Mouse (Mus musculus): Measurements from ENCODE around the gene 1700001C19Rik. TPM values are rescaled to one million over a fixed set of nuclear protein-coding genes. Genes with fewer than 3 reads are reported as not detected.

1700001C19Rik gene
- polyA plus RNA-seq, 1 experiment from 2014 or later, result 0.39 TPM

GRCm38 (mm10) chr17:47444113-47444512, 6.9 kb upstream of the 1700001C19Rik start:
- Histone ChIP-seq H3K9ac (ENCODE audit: low read depth, low read length) (no peak overlapping the region), H3K4me1 (ENCODE audit: control insufficient read depth, insufficient read depth, low read length) (peaks cover 22% of the 10 kb centered on the region), H3K4me2 (replicated peaks; ENCODE audit: low read depth, low read length) (no peak overlapping the region), H3K27ac (ENCODE audit: low read depth, low read length) (no peak overlapping the region), H3K27me3 (ENCODE audit: control insufficient read depth, insufficient read depth, low read length) (no peaks in the 10 kb centered on the region; the same call in 1 of the 2 replicates), H3K4me3 (ENCODE audit: low read length) (no peak overlapping the region), H3K36me3 (ENCODE audit: control insufficient read depth, insufficient read depth, low read length) (no peaks in the 10 kb centered on the region), H3K9me3 (ENCODE audit: control insufficient read depth, low read length) (no peaks in the 10 kb centered on the region)
- ATAC-seq (ENCODE audit: low FRiP score, low TSS enrichment), result no peak
- 70% methylated on average over 6 of the region's 6 CpGs for WGBS

- Histone ChIP-seq H3K4me3 (ENCODE audit: low read length) (no peak overlapping the region), H3K27me3 (ENCODE audit: control insufficient read depth, insufficient read depth, low read length) (peaks cover 8% of the 10 kb centered on the region; the same call in 1 of the 2 replicates), H3K27ac (ENCODE audit: low read depth, low read length) (no peak overlapping the region), H3K9me3 (ENCODE audit: control insufficient read depth, low read length) (no peaks in the 10 kb centered on the region), H3K4me2 (replicated peaks; ENCODE audit: low read depth, low read length) (no peak overlapping the region), H3K9ac (ENCODE audit: low read depth, low read length) (no peak overlapping the region), H3K4me1 (ENCODE audit: control insufficient read depth, insufficient read depth, low read length) (peaks cover 9% of the 10 kb centered on the region), H3K36me3 (ENCODE audit: control insufficient read depth, insufficient read depth, low read length) (no peaks in the 10 kb centered on the region)
- ATAC-seq (ENCODE audit: low FRiP score, low TSS enrichment), result no peak
- 69% methylated on average over 3 of the region's 3 CpGs for WGBS
Observed at GRCm38 (mm10) chr17:47442271-47442670, 5.1 kb upstream of the 1700001C19Rik start.

GRCm38 (mm10) chr17:47441296-47442051, 4.3 kb upstream of the 1700001C19Rik start:
- H3K27ac ChIP-seq (ENCODE audit: low read depth, low read length), result no peak overlapping the region
- WGBS, result 72% methylated on average over 19 of the region's 19 CpGs
- H3K27me3 ChIP-seq (ENCODE audit: control insufficient read depth, insufficient read depth, low read length), result peaks cover 13% of the 10 kb centered on the region
- H3K9me3 ChIP-seq (ENCODE audit: control insufficient read depth, low read length), result no peaks in the 10 kb centered on the region
- no peak overlapping the region for H3K9ac ChIP-seq (ENCODE audit: low read depth, low read length)
- H3K4me2 ChIP-seq (replicated peaks; ENCODE audit: low read depth, low read length), result no peak overlapping the region
- peaks cover 10% of the 10 kb centered on the region for H3K4me1 ChIP-seq (ENCODE audit: control insufficient read depth, insufficient read depth, low read length)
- no peak overlapping the region for H3K4me3 ChIP-seq (ENCODE audit: low read length)
- no peaks in the 10 kb centered on the region for H3K36me3 ChIP-seq (ENCODE audit: control insufficient read depth, insufficient read depth, low read length)
- no peak for ATAC-seq (ENCODE audit: low FRiP score, low TSS enrichment)

GRCm38 (mm10) chr17:47440359-47440890, 3.2 kb upstream of the 1700001C19Rik start:
- H3K4me3 ChIP-seq (ENCODE audit: low read length), result no peak overlapping the region
- peak overlapping the region; percentile 30; the same call in 1 of the 2 replicates for H3K27ac ChIP-seq (ENCODE audit: low read depth, low read length)
- H3K9me3 ChIP-seq (ENCODE audit: control insufficient read depth, low read length), result no peaks in the 10 kb centered on the region
- no peaks in the 10 kb centered on the region for H3K36me3 ChIP-seq (ENCODE audit: control insufficient read depth, insufficient read depth, low read length)
- H3K9ac ChIP-seq (ENCODE audit: low read depth, low read length), result no peak overlapping the region
- H3K4me2 ChIP-seq (replicated peaks; ENCODE audit: low read depth, low read length), result no peak overlapping the region
- H3K4me1 ChIP-seq (ENCODE audit: control insufficient read depth, insufficient read depth, low read length), result peaks cover 13% of the 10 kb centered on the region
- ATAC-seq (ENCODE audit: low FRiP score, low TSS enrichment), result peak; percentile 32; the same call in 1 of the 2 replicates
- H3K27me3 ChIP-seq (ENCODE audit: control insufficient read depth, insufficient read depth, low read length), result peaks cover 16% of the 10 kb centered on the region
- 11% methylated on average over 9 of the region's 9 CpGs for WGBS

- H3K36me3 ChIP-seq (ENCODE audit: control insufficient read depth, insufficient read depth, low read length), result no peaks in the 10 kb centered on the region
- WGBS, result 44% methylated on average over 9 of the region's 9 CpGs
- no peak for ATAC-seq (ENCODE audit: low FRiP score, low TSS enrichment)
- H3K27ac ChIP-seq (ENCODE audit: low read depth, low read length), result no peak overlapping the region
- peaks cover 16% of the 10 kb centered on the region for H3K27me3 ChIP-seq (ENCODE audit: control insufficient read depth, insufficient read depth, low read length)
- no peak overlapping the region for H3K4me2 ChIP-seq (replicated peaks; ENCODE audit: low read depth, low read length)
- H3K9ac ChIP-seq (ENCODE audit: low read depth, low read length), result no peak overlapping the region
- H3K9me3 ChIP-seq (ENCODE audit: control insufficient read depth, low read length), result no peaks in the 10 kb centered on the region
- no peak overlapping the region for H3K4me3 ChIP-seq (ENCODE audit: low read length)
- H3K4me1 ChIP-seq (ENCODE audit: control insufficient read depth, insufficient read depth, low read length), result peaks cover 13% of the 10 kb centered on the region
Observed at GRCm38 (mm10) chr17:47439396-47440028, 2.3 kb upstream of the 1700001C19Rik start.

- no peaks in the 10 kb centered on the region for H3K36me3 ChIP-seq (ENCODE audit: control insufficient read depth, insufficient read depth, low read length)
- no peak overlapping the region; the same call in 1 of the 2 replicates for H3K4me2 ChIP-seq (replicated peaks; ENCODE audit: low read depth, low read length)
- 71% methylated on average over 6 of the region's 6 CpGs for WGBS
- peaks cover 13% of the 10 kb centered on the region for H3K4me1 ChIP-seq (ENCODE audit: control insufficient read depth, insufficient read depth, low read length)
- no peak overlapping the region for H3K27ac ChIP-seq (ENCODE audit: low read depth, low read length)
- peaks cover 16% of the 10 kb centered on the region for H3K27me3 ChIP-seq (ENCODE audit: control insufficient read depth, insufficient read depth, low read length)
- no peaks in the 10 kb centered on the region for H3K9me3 ChIP-seq (ENCODE audit: control insufficient read depth, low read length)
- ATAC-seq (ENCODE audit: low FRiP score, low TSS enrichment), result no peak
- H3K9ac ChIP-seq (ENCODE audit: low read depth, low read length), result no peak overlapping the region
- no peak overlapping the region for H3K4me3 ChIP-seq (ENCODE audit: low read length)
Observed at GRCm38 (mm10) chr17:47438611-47439010, 1.4 kb upstream of the 1700001C19Rik start.

- WGBS, result 1% methylated on average over 44 of the region's 45 CpGs
- no peaks in the 10 kb centered on the region for H3K9me3 ChIP-seq (ENCODE audit: control insufficient read depth, low read length)
- peak within 1 kb of the TSS; percentile 59 for H3K9ac ChIP-seq (ENCODE audit: low read depth, low read length)
- H3K4me2 ChIP-seq (replicated peaks; ENCODE audit: low read depth, low read length), result peak within 1 kb of the TSS; percentile 91
- peak; percentile 51; the same call in 1 of the 2 replicates for ATAC-seq (ENCODE audit: low FRiP score, low TSS enrichment)
- H3K27me3 ChIP-seq (ENCODE audit: control insufficient read depth, insufficient read depth, low read length), result peaks cover 16% of the 10 kb centered on the region
- peaks cover 13% of the 10 kb centered on the region for H3K4me1 ChIP-seq (ENCODE audit: control insufficient read depth, insufficient read depth, low read length)
- peak within 1 kb of the TSS; percentile 56 for H3K4me3 ChIP-seq (ENCODE audit: low read length)
- no peaks in the 10 kb centered on the region for H3K36me3 ChIP-seq (ENCODE audit: control insufficient read depth, insufficient read depth, low read length)
- H3K27ac ChIP-seq (ENCODE audit: low read depth, low read length), result 0 out of 2 replicates have a peak within 1 kb of the TSS, but pooled peaks have one; percentile 9
Observed at GRCm38 (mm10) chr17:47436156-47436906, 845 bp downstream of the 1700001C19Rik start, which contains the start of gene AI661453. Gene AI661453, plus strand, starts transcription at chr17:47436615.

GRCm38 (mm10) chr17:47430815-47431214, 6.4 kb downstream of the 1700001C19Rik start:
- Histone ChIP-seq H3K27me3 (ENCODE audit: control insufficient read depth, insufficient read depth, low read length) (no peaks in the 10 kb centered on the region), H3K4me2 (replicated peaks; ENCODE audit: low read depth, low read length) (no peak overlapping the region), H3K27ac (ENCODE audit: low read depth, low read length) (no peak overlapping the region), H3K36me3 (ENCODE audit: control insufficient read depth, insufficient read depth, low read length) (no peaks in the 10 kb centered on the region), H3K4me1 (ENCODE audit: control insufficient read depth, insufficient read depth, low read length) (peaks cover 14% of the 10 kb centered on the region; the same call in 1 of the 2 replicates), H3K4me3 (ENCODE audit: low read length) (no peak overlapping the region), H3K9ac (ENCODE audit: low read depth, low read length) (no peak overlapping the region), H3K9me3 (ENCODE audit: control insufficient read depth, low read length) (no peaks in the 10 kb centered on the region)
- ATAC-seq (ENCODE audit: low FRiP score, low TSS enrichment), result no peak
- 69% methylated on average over 5 of the region's 5 CpGs for WGBS
